8 mouse cellular contexts compared by ENCODE assay signal in the genomic region with DNA sequence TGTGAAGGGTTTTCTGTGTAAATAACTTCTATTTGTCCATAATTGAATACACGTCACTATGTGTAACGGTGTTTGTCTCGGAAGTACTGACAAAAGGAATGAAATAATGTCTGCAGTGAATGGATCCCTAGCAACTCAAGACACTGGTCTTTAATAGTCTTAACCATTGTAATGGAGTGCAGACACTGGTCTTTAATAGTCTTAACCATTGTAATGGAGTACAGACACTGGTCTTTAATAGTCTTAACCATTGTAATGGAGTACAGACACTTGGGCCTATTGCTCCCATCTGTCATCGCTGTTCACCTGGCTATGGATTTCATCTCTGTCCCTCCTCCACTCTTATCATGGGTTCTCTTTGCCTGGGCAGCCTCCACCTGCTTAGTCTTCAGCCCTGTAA. TPM values are rescaled to one million over a fixed set of nuclear protein-coding genes. Genes with fewer than 3 reads are reported as not detected.
A peak's percentile ranks its signal among the peaks of the same experiment; 100 is the strongest.
DNase-seq lines count a peak whose midpoint lies in the region; ATAC-seq lines count a peak whose summit lies in the region.

No protein-coding gene starts in this region.

- H3K4me1 ChIP-seq in midbrain, embryonic 11.5 days (ENCODE audit: control insufficient read depth, insufficient read depth, low read length): no peaks in the 10 kb centered on the region
- H3K4me1 ChIP-seq in midbrain, embryonic 10.5 days: no peaks in the 10 kb centered on the region
- no peaks in the 10 kb centered on the region for H3K4me1 ChIP-seq in intestine, embryonic 15.5 days (replicated peaks)
- H3K4me1 ChIP-seq in neural tube, embryonic 15.5 days: no peaks in the 10 kb centered on the region

- H3K4me3 ChIP-seq in midbrain, embryonic 11.5 days (ENCODE audit: low read depth, low read length): no peak overlapping the region
- no peak overlapping the region for H3K4me3 ChIP-seq in midbrain, embryonic 10.5 days
- H3K4me3 ChIP-seq in intestine, embryonic 15.5 days (replicated peaks): no peak overlapping the region
- H3K4me3 ChIP-seq in neural tube, embryonic 15.5 days (replicated peaks): no peak overlapping the region

- DNase-seq in midbrain, embryonic 11.5 days (ENCODE audit: low spot score, missing footprints): peak; percentile 98
- DNase-seq in midbrain, embryonic 10.5 days (ENCODE audit: low spot score): no peak
- DNase-seq in embryo, embryonic 11.5 days (ENCODE audit: low read depth, low spot score): peak; percentile 56
- DNase-seq in layer of hippocampus, adult 18-20 months (ENCODE audit: low spot score in 2 of 2): no peak
- no peak for DNase-seq in layer of hippocampus, adult 9-10 months (ENCODE audit: low spot score)
- no peak for DNase-seq in left cerebral cortex, postnatal 4 days

- WGBS in midbrain, embryonic 11.5 days: 88% methylated on average over 4 of the region's 4 CpGs
- WGBS in midbrain, embryonic 10.5 days: 88% methylated on average over 4 of the region's 4 CpGs
- 93% methylated on average over 4 of the region's 4 CpGs for WGBS in intestine, embryonic 15.5 days
- 82% methylated on average over 4 of the region's 4 CpGs for WGBS in neural tube, embryonic 15.5 days

- no peaks in the 10 kb centered on the region for H3K36me3 ChIP-seq in midbrain, embryonic 11.5 days (ENCODE audit: control insufficient read depth, insufficient read depth, low read length)
- H3K36me3 ChIP-seq in midbrain, embryonic 10.5 days: no peaks in the 10 kb centered on the region
- H3K36me3 ChIP-seq in intestine, embryonic 15.5 days: no peaks in the 10 kb centered on the region
- no peaks in the 10 kb centered on the region for H3K36me3 ChIP-seq in neural tube, embryonic 15.5 days

- H3K27ac ChIP-seq in midbrain, embryonic 11.5 days (ENCODE audit: low read depth, low read length): no peak overlapping the region
- H3K27ac ChIP-seq in midbrain, embryonic 10.5 days (replicated peaks): no peak overlapping the region
- H3K27ac ChIP-seq in intestine, embryonic 15.5 days: no peak overlapping the region
- no peak overlapping the region for H3K27ac ChIP-seq in neural tube, embryonic 15.5 days (replicated peaks)

- no peak overlapping the region for H3K9ac ChIP-seq in midbrain, embryonic 11.5 days (ENCODE audit: low read length)
- no peak overlapping the region for H3K9ac ChIP-seq in intestine, embryonic 15.5 days
- H3K9ac ChIP-seq in neural tube, embryonic 15.5 days (replicated peaks): no peak overlapping the region

- H3K4me2 ChIP-seq in midbrain, embryonic 11.5 days: no peak overlapping the region
- no peak overlapping the region for H3K4me2 ChIP-seq in intestine, embryonic 15.5 days (replicated peaks)
- H3K4me2 ChIP-seq in neural tube, embryonic 15.5 days: no peak overlapping the region

- ATAC-seq in midbrain, embryonic 11.5 days (ENCODE audit: low FRiP score): peak; percentile 100
- ATAC-seq in intestine, embryonic 15.5 days: peak; percentile 100
- peak; percentile 100 for ATAC-seq in neural tube, embryonic 15.5 days (ENCODE audit: low FRiP score)

- intact Hi-C loops in left cerebral cortex, postnatal 4 days (cut with DNase I): no loop called here

- H3K27me3 ChIP-seq in midbrain, embryonic 11.5 days (ENCODE audit: control insufficient read depth, insufficient read depth, low read length): no peaks in the 10 kb centered on the region
- peaks cover 5% of the 10 kb centered on the region; the same call in 1 of the 2 replicates for H3K27me3 ChIP-seq in midbrain, embryonic 10.5 days (ENCODE audit: low read depth, poor library complexity, severe bottlenecking)
- H3K27me3 ChIP-seq in intestine, embryonic 15.5 days (replicated peaks): no peaks in the 10 kb centered on the region
- H3K27me3 ChIP-seq in neural tube, embryonic 15.5 days (replicated peaks): no peaks in the 10 kb centered on the region

- H3K9me3 ChIP-seq in midbrain, embryonic 11.5 days (ENCODE audit: control insufficient read depth, low read length): no peaks in the 10 kb centered on the region
- no peaks in the 10 kb centered on the region for H3K9me3 ChIP-seq in midbrain, embryonic 10.5 days (replicated peaks)
- H3K9me3 ChIP-seq in intestine, embryonic 15.5 days: no peaks in the 10 kb centered on the region
- H3K9me3 ChIP-seq in neural tube, embryonic 15.5 days (replicated peaks): peaks cover 3% of the 10 kb centered on the region; the same call in 1 of the 2 replicates

RNA-seq across cellular contexts. Expression of a gene that starts 53.2 kb away (rescaled TPM):
- polyA plus RNA-seq in midbrain, embryonic 11.5 days (2014; fragmentation: Nextera tagmentation; extraction: Ambion mirVana): 35.2 and 35.9 TPM in 2 replicates
- polyA plus RNA-seq in midbrain, embryonic 10.5 days (2016; fragmentation: Nextera tagmentation; extraction: Ambion mirVana): 33.1 and 38.5 TPM in 2 replicates
- polyA plus RNA-seq in intestine, embryonic 15.5 days (2015; fragmentation: Nextera tagmentation; extraction: Ambion mirVana): 19.3 and 21.0 TPM in 2 replicates
- 47.1 and 51.5 TPM in 2 replicates for polyA plus RNA-seq in neural tube, embryonic 15.5 days (2015; fragmentation: Nextera tagmentation; extraction: Ambion mirVana)
- 10 to 100 TPM; 55.4 to 60.9 TPM for total RNA-seq in layer of hippocampus, adult 18-20 months (2021)
- 100 to 1,000 TPM; 216 to 254 TPM for total RNA-seq in left cerebral cortex, postnatal 4 days (2021)

Comparison
In these comparisons a context has a peak if more than half of its experiments do, and no peak if none do; other contexts are left out.
1. DNase-seq: peak in midbrain, embryonic 11.5 days (single experiment) and embryo, embryonic 11.5 days (single experiment); none in midbrain, embryonic 10.5 days (single experiment), layer of hippocampus, adult 18-20 months (0 of 2), layer of hippocampus, adult 9-10 months (single experiment) and left cerebral cortex, postnatal 4 days (single experiment).
2. Peak in every context shown above with its lines, with median percentiles within 50 percentile points of each other: ATAC-seq.